In the genomic region with DNA sequence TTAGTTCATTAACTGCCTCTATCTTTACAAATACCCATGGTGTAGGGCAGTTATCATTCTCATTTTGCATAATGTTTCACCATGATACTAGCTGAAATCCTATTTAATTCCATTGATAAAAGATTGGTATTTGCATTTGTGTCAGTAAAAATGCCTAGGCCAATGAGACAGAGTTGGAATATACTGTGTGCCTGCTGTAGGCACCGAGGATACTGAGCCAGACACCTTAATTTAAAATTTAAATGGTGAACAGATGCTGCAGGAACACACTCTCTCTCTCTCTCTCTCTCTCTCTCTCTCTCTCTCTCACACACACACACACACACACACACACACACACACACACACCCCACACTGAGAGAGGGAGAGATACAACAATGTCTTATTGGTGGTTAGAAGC, we compare ENCODE assay signal across 28 mouse cellular contexts.
"Had no signal": no experiment of that assay in that cellular context is flagged by ENCODE, and none has a peak within 500 bp of the region (broad histone marks: within the 10 kb centered on the region; RNA-seq: fewer than 3 reads in every experiment).

No protein-coding gene starts in this region.

- H3K4me2 ChIP-seq: heart, embryonic 12.5 days; hindbrain, embryonic 12.5 days; hindbrain, embryonic 14.5 days; intestine, embryonic 15.5 days; limb, embryonic 12.5 days; liver, embryonic 11.5 days; liver, embryonic 13.5 days; liver, embryonic 15.5 days had no signal

- H3K27ac ChIP-seq: heart, adult 2 months; heart, embryonic 10.5 days; hindbrain, embryonic 10.5 days; hindbrain, embryonic 12.5 days; hindbrain, embryonic 14.5 days; intestine, embryonic 15.5 days; layer of hippocampus, adult 2 months; left cerebral cortex, adult 2 months; limb, embryonic 10.5 days; limb, embryonic 12.5 days; liver, embryonic 13.5 days; liver, embryonic 15.5 days had no signal

- H3K9ac ChIP-seq: heart, embryonic 12.5 days; hindbrain, embryonic 12.5 days; hindbrain, embryonic 14.5 days; intestine, embryonic 15.5 days; limb, embryonic 12.5 days; liver, embryonic 13.5 days; liver, embryonic 15.5 days had no signal

- H3K27me3 ChIP-seq: heart, embryonic 12.5 days; hindbrain, embryonic 12.5 days; intestine, embryonic 15.5 days; limb, embryonic 12.5 days; liver, embryonic 13.5 days; liver, embryonic 15.5 days had no signal

- H3K9me3 ChIP-seq: heart, embryonic 10.5 days; heart, embryonic 12.5 days; hindbrain, embryonic 10.5 days; hindbrain, embryonic 12.5 days; intestine, embryonic 15.5 days; limb, embryonic 10.5 days; limb, embryonic 12.5 days; liver, embryonic 13.5 days; liver, embryonic 15.5 days had no signal

- ATAC-seq: hindbrain, embryonic 16.5 days; inflammation-experienced regulatory T-cells, adult 6 months; intestine, embryonic 15.5 days; intestine, postnatal 0 days had no signal

- H3K4me1 ChIP-seq: heart, embryonic 10.5 days; heart, embryonic 12.5 days; hindbrain, embryonic 10.5 days; hindbrain, embryonic 12.5 days; intestine, embryonic 15.5 days; limb, embryonic 10.5 days; limb, embryonic 12.5 days; liver, embryonic 13.5 days; liver, embryonic 15.5 days had no signal

- H3K4me3 ChIP-seq: heart, adult 2 months; heart, embryonic 10.5 days; heart, embryonic 12.5 days; hindbrain, embryonic 10.5 days; hindbrain, embryonic 12.5 days; intestine, embryonic 15.5 days; layer of hippocampus, adult 2 months; left cerebral cortex, adult 2 months; limb, embryonic 10.5 days; limb, embryonic 12.5 days; liver, embryonic 13.5 days; liver, embryonic 15.5 days had no signal

- DNase-seq: gastrocnemius, postnatal 14 days; gastrocnemius, postnatal 36 days; heart, adult 11 months; heart, adult 2 months; heart, postnatal 10 days; heart, postnatal 4 days; kidney, adult 18-20 months; kidney, adult 8-10 months; kidney, postnatal 10 days; kidney, postnatal 25 days; kidney, postnatal 4 days; liver; liver, embryonic 13.5 days had no signal

- H3K36me3 ChIP-seq: heart, embryonic 10.5 days; heart, embryonic 12.5 days; hindbrain, embryonic 10.5 days; hindbrain, embryonic 12.5 days; intestine, embryonic 15.5 days; limb, embryonic 10.5 days; limb, embryonic 12.5 days; liver, embryonic 13.5 days; liver, embryonic 15.5 days had no signal
